Mouse (Mus musculus): ENCODE results near the gene Dync1i2.

Dync1i2 gene

GRCm38 (mm10) chr2:71268691-71269090 is 57.2 kb downstream of the Dync1i2 start:
- in situ Hi-C loops (cut with MboI, MseI) = no loop called here

- in situ Hi-C loops (cut with MboI, MseI) = no loop called here
These were observed 57.8 kb downstream of the Dync1i2 start for GRCm38 (mm10) chr2:71269332-71269731.

GRCm38 (mm10) chr2:71270085-71270484 is 58.6 kb downstream of the Dync1i2 start:
- in situ Hi-C loops (cut with MboI, MseI) = no loop called here

GRCm38 (mm10) chr2:71273955-71274679 is 62.6 kb downstream of the Dync1i2 start:
- in situ Hi-C loops (cut with MboI, MseI) = no loop called here

GRCm38 (mm10) chr2:71275734-71276133 is 64.2 kb downstream of the Dync1i2 start:
- in situ Hi-C loops (cut with MboI, MseI) = no loop called here

- in situ Hi-C loops (cut with MboI, MseI) = no loop called here
These were observed 67.6 kb downstream of the Dync1i2 start for GRCm38 (mm10) chr2:71278791-71279775.

- in situ Hi-C loops (cut with MboI, MseI) = no loop called here
These were observed 70.5 kb downstream of the Dync1i2 start for GRCm38 (mm10) chr2:71281981-71282380.

- in situ Hi-C loops (cut with MboI, MseI) = no loop called here
These were observed 78.7 kb downstream of the Dync1i2 start for GRCm38 (mm10) chr2:71290107-71290775.

- in situ Hi-C loops (cut with MboI, MseI) = no loop called here
These were observed 80.1 kb downstream of the Dync1i2 start for GRCm38 (mm10) chr2:71291566-71291965.

- in situ Hi-C loops (cut with MboI, MseI) = no loop called here
These were observed 82.5 kb downstream of the Dync1i2 start for GRCm38 (mm10) chr2:71293983-71294382.

GRCm38 (mm10) chr2:71294489-71294888 is 83.0 kb downstream of the Dync1i2 start:
- in situ Hi-C loops (cut with MboI, MseI) = no loop called here

GRCm38 (mm10) chr2:71295844-71296243 is 84.3 kb downstream of the Dync1i2 start:
- in situ Hi-C loops (cut with MboI, MseI) = no loop called here

- in situ Hi-C loops (cut with MboI, MseI) = no loop called here
These were observed 86.0 kb downstream of the Dync1i2 start for GRCm38 (mm10) chr2:71297501-71297900.

GRCm38 (mm10) chr2:71298729-71299128 is 87.2 kb downstream of the Dync1i2 start:
- in situ Hi-C loops (cut with MboI, MseI) = no loop called here

- in situ Hi-C loops (cut with MboI, MseI) = loop anchor here (5.0 kb wide), 1 partner anchor 360 kb away; no protein-coding TSS in a partner anchor
These were observed 90.7 kb downstream of the Dync1i2 start for GRCm38 (mm10) chr2:71302156-71302663.

GRCm38 (mm10) chr2:71303221-71303620 is 91.7 kb downstream of the Dync1i2 start:
- in situ Hi-C loops (cut with MboI, MseI) = loop anchor here (5.0 kb wide), 1 partner anchor 359 kb away; no protein-coding TSS in a partner anchor

- in situ Hi-C loops (cut with MboI, MseI) = loop anchor here (5.0 kb wide), 1 partner anchor 357 kb away; no protein-coding TSS in a partner anchor
These were observed 93.3 kb downstream of the Dync1i2 start for GRCm38 (mm10) chr2:71304821-71305220.

GRCm38 (mm10) chr2:71306357-71306756 is 94.9 kb downstream of the Dync1i2 start:
- in situ Hi-C loops (cut with MboI, MseI) = no loop called here

GRCm38 (mm10) chr2:71309726-71310125 is 98.2 kb downstream of the Dync1i2 start:
- in situ Hi-C loops (cut with MboI, MseI) = no loop called here

- in situ Hi-C loops (cut with MboI, MseI) = no loop called here
These were observed 100.6 kb downstream of the Dync1i2 start for GRCm38 (mm10) chr2:71312067-71312466.
